Mouse (Mus musculus) mouse embryonic stem cell (cell line): ENCODE measurements around the gene Nfrkb.

Experiments used
- in situ Hi-C, 2 experiments: fragments of 300-500 bp; cut with MboI; formaldehyde crosslinking; loops; 1 replicate in 1 of 2; 3 replicates in 1 of 2; pipeline ENCODE4 v1.14.3; 2019 to 2020; ENCODE audit warnings: low sequenced_read_pairs in 2 of 2, low pct_unique_long_range_greater_than_20kb in 1 of 2, mixed read lengths in 1 of 2; ENCODE audit not compliant: unreplicated experiment in 1 of 2

The Nfrkb gene

GRCm38 (mm10) chr9:31385947-31386354 lies at the start of gene Nfrkb:
Gene Nfrkb, plus strand, starts transcription at chr9:31386192.
- in situ Hi-C loops, result no loop called here

GRCm38 (mm10) chr9:31344289-31344831 lies 41.6 kb upstream of the Nfrkb start:
- in situ Hi-C loops, result loop anchor here (10.0 to 25.0 kb wide), 2 partner anchors 170 to 182 kb away; no protein-coding TSS in a partner anchor

GRCm38 (mm10) chr9:31346575-31347080 lies 39.4 kb upstream of the Nfrkb start:
- in situ Hi-C loops, result loop anchor here (10.0 to 25.0 kb wide), 2 partner anchors 172 to 184 kb away; no protein-coding TSS in a partner anchor

GRCm38 (mm10) chr9:31348458-31348857 lies 37.5 kb upstream of the Nfrkb start:
- in situ Hi-C loops, result loop anchor here (10.0 to 25.0 kb wide), 2 partner anchors 174 to 186 kb away; no protein-coding TSS in a partner anchor

GRCm38 (mm10) chr9:31348915-31349314 lies 37.1 kb upstream of the Nfrkb start:
- in situ Hi-C loops, result loop anchor here (10.0 to 25.0 kb wide), 2 partner anchors 174 to 187 kb away; no protein-coding TSS in a partner anchor

GRCm38 (mm10) chr9:31352716-31353115 lies 33.3 kb upstream of the Nfrkb start:
- in situ Hi-C loops, result no loop called here

- in situ Hi-C loops, result no loop called here
Measured at GRCm38 (mm10) chr9:31353518-31353917, 32.5 kb upstream of the Nfrkb start.

GRCm38 (mm10) chr9:31354051-31354450 lies 31.9 kb upstream of the Nfrkb start:
- in situ Hi-C loops, result no loop called here

- in situ Hi-C loops, result no loop called here
Measured at GRCm38 (mm10) chr9:31363698-31364609, 22.0 kb upstream of the Nfrkb start.

GRCm38 (mm10) chr9:31365086-31365485 lies 20.9 kb upstream of the Nfrkb start:
- in situ Hi-C loops, result no loop called here

- in situ Hi-C loops, result no loop called here
Measured at GRCm38 (mm10) chr9:31371740-31372139, 14.3 kb upstream of the Nfrkb start.

- in situ Hi-C loops, result no loop called here
Measured at GRCm38 (mm10) chr9:31376661-31377060, 9.3 kb upstream of the Nfrkb start.

- in situ Hi-C loops, result no loop called here
Measured at GRCm38 (mm10) chr9:31384786-31385499, 1.0 kb upstream of the Nfrkb start.

GRCm38 (mm10) chr9:31385500-31385869 lies 507 bp upstream of the Nfrkb start:
- in situ Hi-C loops, result no loop called here

GRCm38 (mm10) chr9:31386368-31387180 lies 582 bp downstream of the Nfrkb start:
- in situ Hi-C loops, result no loop called here

- in situ Hi-C loops, result no loop called here
Measured at GRCm38 (mm10) chr9:31387206-31387605, 1.2 kb downstream of the Nfrkb start.

- in situ Hi-C loops, result loop anchor here (10.0 to 25.0 kb wide), 2 partner anchors 137 to 144 kb away; no protein-coding TSS in a partner anchor
Measured at GRCm38 (mm10) chr9:31400441-31400840, 14.4 kb downstream of the Nfrkb start.

GRCm38 (mm10) chr9:31404311-31404710 lies 18.3 kb downstream of the Nfrkb start:
- in situ Hi-C loops, result loop anchor here (10.0 to 25.0 kb wide), 2 partner anchors 133 to 140 kb away; no protein-coding TSS in a partner anchor
